Mouse (Mus musculus): ENCODE measurements at regions not wholly inside any gene's neighbourhood (a gene's known extent, or its start where the extent isn't known, plus 50 kb on each side); places are given as distances from the start of the nearest gene placed in this dataset.
A peak's percentile ranks its signal among the peaks of the same experiment; 100 is the strongest.

GRCm38 (mm10) chr2:79048777-79049537 is 181.0 kb downstream of the Ube2e3 start:
- DNase-seq (ENCODE audit: extremely low read depth, low read depth, low spot score): no peak
- no peak overlapping the region for H3K9ac ChIP-seq (ENCODE audit: low read depth, low read length)
- H3K4me3 ChIP-seq (ENCODE audit: insufficient read depth, low read depth, low read length): no peak overlapping the region
- TF ChIP-seq CTCF (IDR thresholded peaks at IDR 0.05; ENCODE audit: low read depth, low read length) (no peak), POLR2A (IDR thresholded peaks at IDR 0.05; ENCODE audit: extremely low read depth, insufficient read depth, low read length) (no peak)
- no peaks in the 10 kb centered on the region for H3K4me1 ChIP-seq (ENCODE audit: control insufficient read depth, insufficient read depth, low read length)
- H3K79me2 ChIP-seq (ENCODE audit: control insufficient read depth, insufficient read depth, low read length): no peaks in the 10 kb centered on the region
- H3K27ac ChIP-seq (replicated peaks; ENCODE audit: insufficient read depth, low read depth, low read length): no peak overlapping the region
- H3K36me3 ChIP-seq (ENCODE audit: control insufficient read depth, insufficient read depth, low read length): no peaks in the 10 kb centered on the region
- whole genome bisulfite sequencing: 82% methylated on average over 5 of the region's 5 CpGs
- no peaks in the 10 kb centered on the region for H3K27me3 ChIP-seq (ENCODE audit: control insufficient read depth, insufficient read depth, low read length)

- no peak for TF ChIP-seq CTCF (IDR thresholded peaks at IDR 0.05; ENCODE audit: low read depth, low read length)
- no peak for TF ChIP-seq POLR2A (IDR thresholded peaks at IDR 0.05; ENCODE audit: extremely low read depth, insufficient read depth, low read length)
- Histone ChIP-seq H3K4me3 (ENCODE audit: insufficient read depth, low read depth, low read length) (no peak overlapping the region), H3K27me3 (ENCODE audit: control insufficient read depth, insufficient read depth, low read length) (no peaks in the 10 kb centered on the region), H3K9ac (ENCODE audit: low read depth, low read length) (no peak overlapping the region), H3K4me1 (ENCODE audit: control insufficient read depth, insufficient read depth, low read length) (no peaks in the 10 kb centered on the region), H3K27ac (replicated peaks; ENCODE audit: insufficient read depth, low read depth, low read length) (no peak overlapping the region), H3K36me3 (ENCODE audit: control insufficient read depth, insufficient read depth, low read length) (no peaks in the 10 kb centered on the region), H3K79me2 (ENCODE audit: control insufficient read depth, insufficient read depth, low read length) (no peaks in the 10 kb centered on the region)
- WGBS: 89% methylated on average over 1 of the region's 1 CpGs
- DNase-seq (ENCODE audit: extremely low read depth, low read depth, low spot score): no peak
Measured at GRCm38 (mm10) chr2:79050495-79051046, 182.6 kb downstream of the Ube2e3 start.

DNA sequence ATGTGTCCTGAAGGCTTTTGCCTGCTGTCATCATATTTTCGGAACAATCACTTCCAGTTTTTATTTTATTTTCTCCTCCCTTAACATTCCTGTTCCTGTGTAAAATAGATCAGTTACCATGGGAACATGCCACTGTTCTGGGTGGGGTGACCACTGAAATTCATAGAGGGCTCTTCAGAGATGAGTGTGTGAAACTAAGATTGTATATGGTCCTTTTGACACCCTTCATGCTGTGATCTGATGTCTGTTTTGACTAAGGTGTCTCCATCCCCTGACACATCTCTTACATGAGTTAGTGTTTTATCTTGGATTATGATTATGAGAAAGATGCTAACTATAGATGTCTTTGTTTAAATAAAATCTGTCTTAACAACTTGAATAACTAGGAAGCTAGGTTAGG is 184.3 kb downstream of the Ube2e3 start:
- H3K79me2 ChIP-seq (ENCODE audit: control insufficient read depth, insufficient read depth, low read length): no peaks in the 10 kb centered on the region
- no peak for TF ChIP-seq CTCF (IDR thresholded peaks at IDR 0.05; ENCODE audit: low read depth, low read length)
- TF ChIP-seq POLR2A (IDR thresholded peaks at IDR 0.05; ENCODE audit: extremely low read depth, insufficient read depth, low read length): no peak
- H3K27me3 ChIP-seq (ENCODE audit: control insufficient read depth, insufficient read depth, low read length): no peaks in the 10 kb centered on the region
- no peak overlapping the region for H3K9ac ChIP-seq (ENCODE audit: low read depth, low read length)
- H3K4me1 ChIP-seq (ENCODE audit: control insufficient read depth, insufficient read depth, low read length): no peaks in the 10 kb centered on the region
- DNase-seq (ENCODE audit: extremely low read depth, low read depth, low spot score): no peak
- H3K4me3 ChIP-seq (ENCODE audit: insufficient read depth, low read depth, low read length): no peak overlapping the region
- 82% methylated on average over 1 of the region's 1 CpGs for WGBS
- no peaks in the 10 kb centered on the region for H3K36me3 ChIP-seq (ENCODE audit: control insufficient read depth, insufficient read depth, low read length)
- no peak overlapping the region for H3K27ac ChIP-seq (replicated peaks; ENCODE audit: insufficient read depth, low read depth, low read length)

GRCm38 (mm10) chr2:79056138-79056537 is 188.2 kb downstream of the Ube2e3 start:
- no peaks in the 10 kb centered on the region for H3K36me3 ChIP-seq (ENCODE audit: control insufficient read depth, insufficient read depth, low read length)
- 68% methylated on average over 2 of the region's 2 CpGs for WGBS
- peak; percentile 14 for DNase-seq (ENCODE audit: extremely low read depth, low read depth, low spot score)
- no peak overlapping the region for H3K9ac ChIP-seq (ENCODE audit: low read depth, low read length)
- no peaks in the 10 kb centered on the region for H3K27me3 ChIP-seq (ENCODE audit: control insufficient read depth, insufficient read depth, low read length)
- TF ChIP-seq POLR2A (IDR thresholded peaks at IDR 0.05; ENCODE audit: extremely low read depth, insufficient read depth, low read length) (no peak), CTCF (IDR thresholded peaks at IDR 0.05; ENCODE audit: low read depth, low read length) (no peak)
- H3K79me2 ChIP-seq (ENCODE audit: control insufficient read depth, insufficient read depth, low read length): no peaks in the 10 kb centered on the region
- no peak overlapping the region for H3K27ac ChIP-seq (replicated peaks; ENCODE audit: insufficient read depth, low read depth, low read length)
- H3K4me3 ChIP-seq (ENCODE audit: insufficient read depth, low read depth, low read length): no peak overlapping the region
- no peaks in the 10 kb centered on the region for H3K4me1 ChIP-seq (ENCODE audit: control insufficient read depth, insufficient read depth, low read length)

DNA sequence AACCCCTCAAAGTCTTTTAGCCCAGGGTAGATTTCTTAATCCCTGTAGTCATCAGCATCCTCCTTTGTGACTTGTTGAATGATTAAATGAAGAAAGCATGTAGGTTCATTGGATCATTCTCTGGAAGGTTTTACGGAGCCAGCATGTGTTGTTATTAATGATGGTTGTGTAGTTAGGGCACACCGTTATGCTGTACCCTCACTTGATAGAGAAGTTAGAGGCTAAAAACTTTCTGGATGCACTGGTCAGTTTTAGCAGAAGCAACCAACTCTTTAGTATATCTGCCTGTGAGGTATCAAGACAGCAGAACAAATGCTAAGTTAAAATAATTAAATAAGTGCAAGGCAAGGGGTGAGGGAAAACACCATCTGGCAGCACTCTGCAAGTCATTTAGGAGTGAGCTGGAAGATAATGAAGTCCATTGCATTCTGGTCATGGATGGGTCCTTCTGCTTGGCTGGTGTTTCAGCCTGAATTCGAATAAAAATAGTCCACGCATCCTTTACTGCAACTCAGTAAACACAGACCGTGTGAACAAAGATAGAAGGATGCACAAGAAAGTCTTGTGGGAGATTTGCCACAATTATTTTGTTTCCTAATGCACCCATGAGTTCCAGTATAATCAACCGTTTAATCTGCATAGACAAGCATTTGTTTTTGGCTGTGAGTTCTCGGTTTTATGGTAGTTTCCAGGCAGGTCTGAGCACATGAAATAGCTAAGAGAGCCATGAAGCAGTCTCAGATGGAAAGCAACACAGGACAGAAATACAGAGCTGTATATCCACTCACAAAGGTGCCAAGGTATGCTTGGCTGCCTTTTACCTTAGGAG is 191.4 kb downstream of the Ube2e3 start:
- Histone ChIP-seq H3K9ac (ENCODE audit: low read depth, low read length) (no peak overlapping the region), H3K4me3 (ENCODE audit: insufficient read depth, low read depth, low read length) (no peak overlapping the region), H3K27ac (replicated peaks; ENCODE audit: insufficient read depth, low read depth, low read length) (no peak overlapping the region), H3K4me1 (ENCODE audit: control insufficient read depth, insufficient read depth, low read length) (no peaks in the 10 kb centered on the region), H3K36me3 (ENCODE audit: control insufficient read depth, insufficient read depth, low read length) (no peaks in the 10 kb centered on the region), H3K27me3 (ENCODE audit: control insufficient read depth, insufficient read depth, low read length) (no peaks in the 10 kb centered on the region), H3K79me2 (ENCODE audit: control insufficient read depth, insufficient read depth, low read length) (no peaks in the 10 kb centered on the region)
- TF ChIP-seq CTCF (IDR thresholded peaks at IDR 0.05; ENCODE audit: low read depth, low read length) (no peak), POLR2A (IDR thresholded peaks at IDR 0.05; ENCODE audit: extremely low read depth, insufficient read depth, low read length) (no peak)
- no peak for DNase-seq (ENCODE audit: extremely low read depth, low read depth, low spot score)
- 82% methylated on average over 7 of the region's 7 CpGs for WGBS
